Mouse (Mus musculus): ENCODE measurements around the gene Srp14.

GRCm38 (mm10) chr2:118480886-118481285 lies 1.4 kb upstream of the Srp14 start:
- TF ChIP-seq CTCF (IDR thresholded peaks at IDR 0.05; ENCODE audit: low read depth) (no peak), EP300 (optimal IDR thresholded peaks at IDR 0.05) (no peak)

Data from stomach, postnatal 0 days (tissue).